Mouse (Mus musculus): ENCODE results near the gene BC004004. TPM values are rescaled to one million over a fixed set of nuclear protein-coding genes. Genes with fewer than 3 reads are reported as not detected.
"Not testable (repeated sequence)": the region's sequence is repeated elsewhere in the genome, so short reads cannot be mapped to it uniquely, and the experiment has no call there.

Gene BC004004
- polyA plus RNA-seq, 1 experiment from 2014 or later, result 108 TPM

DNA sequence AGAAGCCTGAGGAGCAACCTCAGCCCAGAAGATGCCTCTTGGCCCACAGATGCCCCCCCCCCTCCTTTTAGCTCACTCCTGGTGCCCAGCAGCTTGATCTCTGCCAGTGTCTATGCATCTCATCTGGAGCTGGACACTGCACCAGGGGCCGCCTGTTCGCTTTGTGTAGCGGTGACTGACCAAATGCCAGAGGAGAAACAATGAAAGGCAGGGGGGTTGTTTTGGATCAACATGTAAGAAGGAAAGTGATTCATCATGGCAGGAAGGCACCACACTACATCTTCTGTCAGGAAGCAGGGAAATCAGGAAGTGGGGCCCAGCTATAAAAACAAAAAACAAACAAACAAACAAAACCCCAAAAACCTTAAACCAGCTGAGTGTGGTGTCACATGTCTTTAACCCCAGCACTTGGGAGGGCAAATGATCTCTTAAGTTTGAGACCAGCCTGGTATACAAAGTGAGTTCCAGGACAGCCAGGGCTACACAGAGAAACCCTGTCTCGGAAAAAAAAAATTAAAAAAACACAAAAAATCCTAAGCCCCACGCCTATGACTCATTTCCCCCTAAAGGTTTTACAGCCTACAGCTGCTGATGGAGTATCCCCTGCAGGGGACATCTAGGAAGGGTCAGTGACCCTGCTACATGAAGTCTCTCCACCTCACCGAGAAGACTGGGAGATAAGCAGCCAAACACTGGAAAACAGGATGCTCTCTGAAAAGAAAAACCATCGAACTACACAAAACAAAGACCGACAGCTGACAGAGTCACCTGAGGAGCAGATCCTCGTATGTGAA lies 47.3 kb downstream of the BC004004 start:
- 69% methylated on average over 9 of the region's 9 CpGs for WGBS (ENCODE audit: missing documents)
- Histone ChIP-seq H3K4me3 (ENCODE audit: inconsistent target) (no peak overlapping the region), H3K79me2 (ENCODE audit: inconsistent target) (no peaks in the 10 kb centered on the region), H3K27ac (peak overlapping the region; percentile 2; the same call in 1 of the 2 replicates), H3K36me3 (ENCODE audit: inconsistent target) (no peaks in the 10 kb centered on the region)

DNA sequence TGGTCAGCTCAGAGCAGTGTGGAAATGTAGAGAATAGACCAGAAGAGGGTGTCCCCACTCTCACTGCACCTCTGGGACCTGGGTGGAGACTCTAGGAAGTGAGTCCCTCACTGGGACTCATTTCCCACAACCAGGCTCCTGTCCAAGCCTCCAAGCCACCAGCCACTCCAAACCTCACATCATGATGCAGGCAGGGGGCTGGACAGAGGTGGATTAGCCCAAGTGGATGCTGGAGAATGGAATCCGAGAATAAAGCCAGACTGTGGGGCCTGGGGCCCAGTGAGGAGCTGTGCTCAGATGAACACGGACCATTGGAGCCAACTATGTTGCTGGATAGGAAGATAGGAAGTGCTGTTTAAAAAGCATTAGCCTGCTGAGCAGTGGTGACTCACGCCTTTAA lies 48.3 kb downstream of the BC004004 start:
- Histone ChIP-seq H3K36me3 (ENCODE audit: inconsistent target) (no peaks in the 10 kb centered on the region), H3K27ac (no peak overlapping the region), H3K79me2 (ENCODE audit: inconsistent target) (no peaks in the 10 kb centered on the region), H3K4me3 (ENCODE audit: inconsistent target) (no peak overlapping the region)
- 97% methylated on average over 3 of the region's 3 CpGs for WGBS (ENCODE audit: missing documents)

DNA sequence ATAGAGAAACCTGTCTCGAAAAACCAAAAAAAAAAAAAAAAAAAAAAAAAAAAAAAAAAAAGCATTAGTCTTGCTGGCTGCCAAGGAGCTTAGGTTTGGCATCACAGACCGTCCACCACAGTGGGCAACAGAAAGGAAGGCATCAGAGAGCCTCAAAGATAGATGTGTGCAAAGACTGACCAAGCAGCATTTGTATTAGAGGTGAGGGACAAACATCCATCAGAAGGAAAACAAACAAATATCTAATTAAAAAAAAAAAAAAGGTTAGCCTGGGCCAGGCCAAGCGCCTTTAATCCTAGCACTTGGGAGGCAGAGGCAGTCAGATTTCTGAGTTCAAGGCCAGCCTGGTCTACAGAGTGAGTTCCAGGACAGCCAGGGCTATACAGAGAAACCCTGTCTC lies 48.8 kb downstream of the BC004004 start, which contains the start of gene Pi16:
Gene Pi16, plus strand, starts transcription at position 301 of the 400 bp plus-strand sequence.
- H3K79me2 ChIP-seq (ENCODE audit: inconsistent target); H3K4me3 ChIP-seq (ENCODE audit: inconsistent target); H3K27ac ChIP-seq; H3K36me3 ChIP-seq (ENCODE audit: inconsistent target): not testable (repeated sequence)
- 100% methylated on average over 1 of the region's 3 CpGs for WGBS (ENCODE audit: missing documents)

DNA sequence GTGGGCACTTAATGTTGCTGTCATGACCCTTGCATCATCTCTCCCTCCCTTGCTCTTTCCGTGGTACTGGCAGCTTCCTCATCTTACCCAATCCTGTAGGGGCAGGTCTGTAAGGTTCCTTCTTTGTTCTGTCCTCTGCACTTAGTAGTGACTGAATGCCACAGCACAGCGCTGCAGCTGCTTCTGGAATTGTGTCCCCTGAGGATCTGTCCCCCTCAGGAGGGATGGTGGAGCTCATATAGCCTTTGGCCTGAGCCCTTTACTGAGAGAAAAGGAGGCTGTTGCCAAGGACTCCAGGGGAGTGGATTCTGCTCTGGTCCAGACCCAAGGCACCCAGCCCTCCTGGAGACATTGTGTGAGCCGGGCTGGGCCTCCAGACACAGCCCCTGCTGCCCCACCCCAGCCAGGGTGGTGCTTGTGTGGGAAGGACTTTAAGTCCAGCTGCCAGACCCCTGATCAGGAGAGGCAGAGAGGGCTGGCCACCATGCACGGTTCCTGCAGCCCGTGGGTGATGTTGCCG lies 50.2 kb downstream of the BC004004 start:
- Histone ChIP-seq H3K4me3 (ENCODE audit: inconsistent target) (no peak overlapping the region), H3K27ac (no peak overlapping the region), H3K79me2 (ENCODE audit: inconsistent target) (no peaks in the 10 kb centered on the region), H3K36me3 (ENCODE audit: inconsistent target) (no peaks in the 10 kb centered on the region)
- WGBS (ENCODE audit: missing documents), result 34% methylated on average over 6 of the region's 6 CpGs

DNA sequence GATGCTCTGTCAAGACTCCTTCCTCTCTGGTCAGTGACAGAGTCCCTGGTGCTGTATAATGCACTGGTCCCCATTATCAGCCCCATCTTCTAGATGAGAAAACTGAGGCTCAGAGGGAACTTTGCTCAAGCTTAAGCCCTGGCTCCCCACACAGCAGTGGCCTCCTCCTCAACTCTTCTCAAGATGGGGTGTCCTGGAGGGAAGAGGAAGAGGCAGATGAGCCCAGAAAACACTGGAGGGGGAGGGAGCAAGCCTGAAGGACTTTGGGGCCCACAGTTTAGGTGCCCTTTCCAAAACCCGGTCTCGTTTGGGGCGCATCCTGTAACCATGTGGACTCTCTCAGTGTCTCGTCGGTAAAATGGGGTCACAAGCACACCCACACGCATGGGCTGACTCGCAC lies 50.9 kb downstream of the BC004004 start:
- Histone ChIP-seq H3K27ac (no peak overlapping the region), H3K4me3 (ENCODE audit: inconsistent target) (no peak overlapping the region), H3K36me3 (ENCODE audit: inconsistent target) (no peaks in the 10 kb centered on the region), H3K79me2 (ENCODE audit: inconsistent target) (no peaks in the 10 kb centered on the region)
- WGBS (ENCODE audit: missing documents), result 78% methylated on average over 7 of the region's 7 CpGs

DNA sequence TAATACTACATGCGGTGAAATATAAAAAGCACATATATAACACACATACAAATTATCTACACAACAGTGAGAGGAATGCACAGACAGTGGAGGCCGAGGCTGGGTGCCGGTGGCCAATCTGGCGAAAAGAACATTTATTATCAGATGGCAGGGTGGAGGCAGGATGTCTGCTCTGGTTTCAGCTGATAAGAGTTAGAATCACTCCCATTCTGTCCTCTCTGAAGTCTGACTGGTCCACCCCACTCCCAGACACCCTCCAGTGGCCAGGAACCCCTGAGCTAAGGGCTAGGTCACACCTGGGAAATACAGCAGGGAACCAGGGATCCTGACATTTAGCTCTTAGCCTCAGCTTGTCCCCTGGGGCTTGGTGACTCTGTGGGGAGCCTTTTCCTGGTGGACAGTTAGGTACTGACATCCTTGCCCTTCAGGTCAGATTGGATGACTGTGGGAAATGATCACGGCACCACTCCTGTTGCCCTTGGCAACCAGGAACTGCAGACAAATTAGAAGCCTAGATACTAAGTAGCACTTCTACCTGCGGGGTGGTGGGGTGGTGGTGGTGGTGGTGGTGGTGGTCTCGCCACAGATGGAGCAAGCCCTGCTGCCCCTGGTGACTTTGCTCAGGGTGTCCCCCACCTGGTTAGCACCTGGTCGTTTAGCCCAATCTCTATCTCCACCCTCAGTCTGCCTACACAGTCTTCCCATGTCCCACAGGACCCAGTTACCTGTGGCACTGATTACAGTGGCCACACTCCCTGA lies 51.5 kb downstream of the BC004004 start:
- Histone ChIP-seq H3K4me3 (ENCODE audit: inconsistent target) (no peak overlapping the region), H3K27ac (no peak overlapping the region), H3K36me3 (ENCODE audit: inconsistent target) (no peaks in the 10 kb centered on the region), H3K79me2 (ENCODE audit: inconsistent target) (no peaks in the 10 kb centered on the region)
- WGBS (ENCODE audit: missing documents), result 83% methylated on average over 8 of the region's 8 CpGs

DNA sequence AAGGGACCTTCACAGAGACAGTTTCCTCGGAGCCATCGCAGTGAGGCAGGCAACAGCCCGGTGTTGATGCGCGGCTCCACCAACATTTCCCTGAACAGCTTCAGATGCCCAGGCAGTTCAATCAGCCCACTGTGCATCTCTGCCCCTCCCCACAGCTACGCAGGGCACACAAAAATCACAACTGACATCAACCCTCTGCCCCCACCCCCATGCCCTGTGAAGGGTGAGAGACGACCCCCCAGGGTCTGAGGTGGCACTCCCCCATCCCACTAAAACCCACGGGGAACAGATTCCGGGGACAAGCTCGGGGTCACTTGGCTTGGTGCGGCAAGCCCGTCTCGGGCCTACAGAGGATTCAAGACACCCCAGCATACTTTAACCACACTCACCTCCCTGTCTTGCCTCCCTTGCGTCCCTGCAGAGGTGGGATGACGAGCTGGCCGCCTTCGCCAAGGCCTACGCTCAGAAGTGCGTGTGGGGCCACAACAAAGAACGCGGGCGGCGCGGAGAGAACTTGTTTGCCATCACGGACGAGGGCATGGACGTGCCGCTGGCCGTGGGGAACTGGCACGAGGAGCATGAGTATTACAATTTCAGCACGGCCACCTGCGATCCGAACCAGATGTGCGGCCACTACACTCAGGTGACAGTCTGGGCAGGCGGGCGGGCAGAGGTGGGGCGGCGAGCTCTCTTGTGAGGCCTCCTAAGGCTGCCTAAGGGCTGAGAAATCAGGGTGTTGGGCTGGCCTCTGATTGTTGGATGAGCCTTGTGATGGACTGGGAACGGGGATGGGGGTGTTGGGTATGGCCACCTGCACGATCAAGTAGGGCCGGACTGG lies 53.4 kb downstream of the BC004004 start:
- H3K79me2 ChIP-seq (ENCODE audit: inconsistent target), result no peaks in the 10 kb centered on the region
- no peaks in the 10 kb centered on the region for H3K36me3 ChIP-seq (ENCODE audit: inconsistent target)
- WGBS (ENCODE audit: missing documents), result 96% methylated on average over 39 of the region's 41 CpGs
- H3K27ac ChIP-seq, result no peak overlapping the region
- H3K4me3 ChIP-seq (ENCODE audit: inconsistent target), result no peak overlapping the region

DNA sequence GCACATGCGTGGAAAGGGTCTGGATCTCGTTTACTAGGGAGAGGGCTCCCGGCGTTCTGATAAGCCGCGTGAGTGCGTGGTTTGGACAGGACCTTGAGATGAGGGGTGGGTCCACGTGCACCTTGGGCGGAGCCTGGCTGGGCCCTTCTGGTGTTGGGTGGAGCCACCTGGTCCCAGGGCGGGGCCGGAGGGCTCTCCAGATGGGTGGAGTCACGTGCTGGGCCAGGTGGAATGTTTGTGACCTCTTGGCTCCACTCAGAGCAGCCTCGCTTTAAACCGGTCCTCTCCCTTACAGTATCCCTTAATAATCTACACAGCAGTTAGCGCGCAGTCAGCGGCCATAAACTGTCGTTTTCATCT lies 54.0 kb downstream of the BC004004 start:
- WGBS (ENCODE audit: missing documents), result 89% methylated on average over 16 of the region's 18 CpGs
- H3K79me2 ChIP-seq (ENCODE audit: inconsistent target), result no peaks in the 10 kb centered on the region
- no peak overlapping the region for H3K27ac ChIP-seq
- H3K4me3 ChIP-seq (ENCODE audit: inconsistent target), result no peak overlapping the region
- H3K36me3 ChIP-seq (ENCODE audit: inconsistent target), result no peaks in the 10 kb centered on the region

DNA sequence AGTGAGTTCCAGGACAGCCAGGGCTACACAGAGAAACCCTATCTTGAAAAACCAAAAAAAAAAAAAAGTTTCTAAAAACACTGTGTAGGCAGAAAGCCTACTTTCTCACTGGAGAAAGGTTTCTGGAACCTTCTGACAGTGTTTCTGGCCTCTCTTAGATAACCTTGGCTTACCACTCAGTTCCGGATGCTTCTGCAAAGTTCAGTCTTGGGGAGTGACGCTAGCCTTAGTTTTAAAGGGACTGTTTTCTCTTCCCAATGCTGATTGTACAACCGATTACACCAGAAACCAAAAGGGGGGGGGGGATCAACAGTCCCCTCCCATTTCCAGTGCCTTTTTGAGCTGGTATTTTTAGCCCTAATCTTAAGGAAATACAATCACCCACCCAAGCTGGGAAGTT lies 55.0 kb downstream of the BC004004 start:
- Histone ChIP-seq H3K79me2 (ENCODE audit: inconsistent target) (no peaks in the 10 kb centered on the region), H3K4me3 (ENCODE audit: inconsistent target) (no peak overlapping the region), H3K36me3 (ENCODE audit: inconsistent target) (no peaks in the 10 kb centered on the region), H3K27ac (no peak overlapping the region)
- 93% methylated on average over 3 of the region's 3 CpGs for WGBS (ENCODE audit: missing documents)

DNA sequence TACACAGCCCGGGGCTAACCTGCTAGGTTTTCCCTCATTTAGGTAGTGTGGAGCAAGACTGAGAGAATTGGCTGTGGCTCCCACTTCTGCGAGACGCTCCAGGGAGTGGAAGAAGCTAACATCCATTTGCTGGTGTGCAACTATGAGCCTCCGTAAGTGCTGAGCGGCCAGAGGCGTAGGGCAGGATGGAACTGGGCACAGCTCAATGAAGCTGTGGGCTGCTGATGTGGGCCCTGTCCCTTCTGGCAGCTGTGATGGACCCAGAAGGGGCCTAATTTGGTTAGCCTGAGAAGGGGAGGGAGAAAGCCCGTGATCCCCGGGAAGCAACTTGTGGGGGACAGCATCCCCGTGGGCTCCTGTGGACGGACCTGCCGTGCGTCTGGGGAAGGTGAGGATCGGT lies 57.2 kb downstream of the BC004004 start:
- 94% methylated on average over 13 of the region's 13 CpGs for WGBS (ENCODE audit: missing documents)

DNA sequence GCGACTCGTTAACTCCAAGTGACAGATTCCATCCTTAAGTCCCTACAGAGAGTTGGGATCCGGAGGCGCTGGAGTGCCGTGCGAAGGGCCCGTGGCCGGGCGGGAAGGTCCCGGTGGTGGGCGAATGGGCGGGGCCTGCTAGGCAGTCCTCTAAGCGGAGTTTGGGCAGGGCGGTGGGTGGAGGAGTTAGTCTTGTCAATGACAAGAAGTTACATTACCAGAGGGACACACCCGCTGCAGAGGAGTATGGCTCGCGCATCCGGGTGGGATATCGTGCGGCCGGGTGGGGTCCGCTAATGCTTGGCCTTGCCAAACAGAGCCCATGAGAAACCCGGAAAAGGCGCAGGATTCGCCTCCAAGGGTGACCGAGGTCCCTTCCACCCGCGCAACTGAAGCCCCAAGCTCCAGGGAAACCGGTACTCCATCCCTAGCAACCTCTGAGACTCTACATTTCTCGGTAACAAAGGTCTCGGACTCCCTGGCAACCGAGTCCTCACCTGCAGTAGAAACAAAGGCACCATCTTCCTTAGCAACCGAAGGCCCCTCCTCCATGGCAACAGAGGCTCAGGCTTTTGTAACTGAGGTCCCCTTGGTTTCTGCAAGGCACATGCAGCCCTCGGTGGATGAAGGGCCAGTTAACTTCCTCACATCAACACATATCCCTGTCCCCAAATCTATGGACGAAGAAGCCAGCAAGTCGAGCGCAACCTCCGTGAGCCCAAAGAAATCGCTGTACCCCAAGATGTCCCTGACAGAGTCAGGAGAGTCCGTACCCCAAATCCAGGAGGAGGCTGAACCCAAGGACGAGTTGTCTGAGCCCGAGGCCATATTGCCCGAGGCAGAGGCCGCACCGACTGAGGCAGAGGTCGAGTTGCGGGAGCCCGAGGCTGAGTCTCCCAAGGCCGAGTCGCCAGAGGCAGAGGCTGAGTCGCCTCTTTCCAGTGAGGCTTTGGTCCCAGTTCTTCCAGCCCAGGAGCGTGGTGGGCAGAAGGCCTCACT lies 58.2 kb downstream of the BC004004 start:
- peaks cover 8% of the 10 kb centered on the region for H3K36me3 ChIP-seq (ENCODE audit: inconsistent target)
- 75% methylated on average over 51 of the region's 52 CpGs for WGBS (ENCODE audit: missing documents)

More for the DNA sequence above, 57.2 kb downstream of the BC004004 start:
- H3K27ac ChIP-seq, result no peak overlapping the region
- no peaks in the 10 kb centered on the region for H3K79me2 ChIP-seq (ENCODE audit: inconsistent target)
- no peak overlapping the region for H3K4me3 ChIP-seq (ENCODE audit: inconsistent target)
- H3K36me3 ChIP-seq (ENCODE audit: inconsistent target), result no peaks in the 10 kb centered on the region

DNA sequence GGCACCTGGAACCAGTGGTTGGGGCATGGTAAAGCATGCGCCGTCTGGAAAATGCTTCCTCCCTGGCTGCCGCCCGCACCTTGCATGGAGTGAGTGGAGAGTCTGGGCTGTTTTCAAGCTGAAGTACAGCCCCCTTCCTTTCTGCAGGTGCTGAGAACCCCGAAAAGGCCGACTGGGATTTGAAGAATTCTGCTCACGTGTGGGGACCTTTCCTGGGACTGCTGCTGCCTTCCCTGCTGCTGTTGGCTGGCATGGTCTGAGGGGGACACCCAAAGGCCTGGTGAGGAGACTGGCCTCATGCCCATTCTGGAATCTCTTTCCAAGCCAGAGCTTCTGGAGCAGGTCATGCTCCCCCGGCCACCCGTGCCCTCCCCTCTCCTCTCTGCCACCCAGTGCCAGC lies 59.1 kb downstream of the BC004004 start:
- no peak overlapping the region for H3K27ac ChIP-seq
- no peak overlapping the region for H3K4me3 ChIP-seq (ENCODE audit: inconsistent target)
- peaks cover 17% of the 10 kb centered on the region for H3K36me3 ChIP-seq (ENCODE audit: inconsistent target)
- H3K79me2 ChIP-seq (ENCODE audit: inconsistent target), result no peaks in the 10 kb centered on the region
- 89% methylated on average over 9 of the region's 9 CpGs for WGBS (ENCODE audit: missing documents)

More for the DNA sequence above, 58.2 kb downstream of the BC004004 start:
- Histone ChIP-seq H3K27ac (no peak overlapping the region), H3K79me2 (ENCODE audit: inconsistent target) (no peaks in the 10 kb centered on the region), H3K4me3 (ENCODE audit: inconsistent target) (no peak overlapping the region)

DNA sequence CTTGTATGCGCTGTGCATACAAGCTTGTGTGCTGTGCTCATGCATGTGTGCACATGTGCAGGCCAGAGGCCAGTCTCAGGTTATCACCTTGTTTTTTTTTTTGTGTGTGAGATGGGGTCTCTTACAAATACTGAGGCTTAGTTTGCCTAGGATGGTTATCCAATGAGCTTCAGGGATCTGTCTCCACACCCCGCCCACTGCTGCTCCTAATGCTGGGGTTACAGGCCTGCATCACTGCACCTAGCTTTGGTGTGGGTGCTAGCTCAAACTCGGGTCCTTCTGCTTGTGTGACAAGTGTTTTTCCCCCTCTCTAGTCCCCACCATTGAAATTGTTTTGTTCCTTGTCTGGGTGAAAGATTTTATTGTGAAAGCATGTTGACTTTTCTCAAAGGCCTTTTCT lies 61.6 kb downstream of the BC004004 start:
- Histone ChIP-seq H3K27ac (no peak overlapping the region), H3K79me2 (ENCODE audit: inconsistent target) (no peaks in the 10 kb centered on the region), H3K36me3 (ENCODE audit: inconsistent target) (peaks cover 36% of the 10 kb centered on the region), H3K4me3 (ENCODE audit: inconsistent target) (no peak overlapping the region)
- 91% methylated on average over 3 of the region's 3 CpGs for WGBS (ENCODE audit: missing documents)
